Mouse (Mus musculus) forebrain, embryonic 13.5 days (tissue): ENCODE data around the gene Iqsec3. TPM values are rescaled to one million over a fixed set of nuclear protein-coding genes. Genes with fewer than 3 reads are reported as not detected.
"Not testable (repeated sequence)": the region's sequence is repeated elsewhere in the genome, so short reads cannot be mapped to it uniquely, and the experiment has no call there.

ENCODE experiments used
- ATAC-seq: fragments of 200-750 bp; cut with Nextera tagmentation; 2 replicates; pipeline ENCODE4 v1.8.0; 2017
- H3K27ac ChIP-seq: fragments of 300-500 bp; sonication (generic); 2 replicates; pipeline ENCODE4 v1.5.1; 2015; ENCODE audit warnings: inconsistent platforms, mild to moderate bottlenecking, moderate library complexity
- H3K27me3 ChIP-seq: fragments of 300-500 bp; sonication (generic); 2 replicates; pipeline ENCODE4 v1.6.1; 2015; ENCODE audit warnings: mild to moderate bottlenecking, inconsistent platforms
- H3K36me3 ChIP-seq: fragments of 300-500 bp; sonication (generic); 2 replicates; pipeline ENCODE4 v1.6.1; 2015; ENCODE audit warnings: mild to moderate bottlenecking, inconsistent platforms; ENCODE audit not compliant: poor library complexity, severe bottlenecking
- H3K4me1 ChIP-seq: fragments of 300-500 bp; sonication (generic); 2 replicates; pipeline ENCODE4 v1.6.1; 2015; ENCODE audit warnings: inconsistent platforms
- H3K4me2 ChIP-seq: fragments of 300-500 bp; sonication (generic); 2 replicates; pipeline ENCODE4 v1.6.1; 2015; ENCODE audit warnings: inconsistent platforms, mild to moderate bottlenecking, moderate library complexity
- H3K4me3 ChIP-seq: fragments of 300-500 bp; sonication (generic); 2 replicates; pipeline ENCODE4 v1.5.1; 2015; ENCODE audit warnings: mild to moderate bottlenecking, inconsistent platforms
- H3K9ac ChIP-seq: fragments of 300-500 bp; sonication (generic); 2 replicates; pipeline ENCODE4 v1.6.1; 2015; ENCODE audit warnings: mild to moderate bottlenecking, inconsistent platforms
- H3K9me3 ChIP-seq: fragments of 300-500 bp; sonication (generic); replicated peaks from 2 replicates; pipeline ENCODE4 v1.6.1; 2016; ENCODE audit warnings: inconsistent platforms
- WGBS: fragments of 180-500 bp; shearing (Covaris S2); methylation state at CpG from one replicate; pipeline ENCODE4 v1.1.7; 2015; 5-methylcytosine and 5-hydroxymethylcytosine counted together
- polyA plus RNA-seq: library from polyadenylated mRNA; unstranded; fragments of >200 nt; fragmentation: Nextera tagmentation; extraction: Ambion mirVana; gene quantifications from 2 replicates; pipeline ENCODE4 v1.2.1, GENCODE M21; 2015

Gene Iqsec3
- polyA plus RNA-seq, 1 experiment from 2014 or later, result 2.7 TPM

- no peaks in the 10 kb centered on the region for H3K4me1 ChIP-seq
- H3K9me3 ChIP-seq, result peaks cover 8% of the 10 kb centered on the region
- H3K4me3 ChIP-seq, result no peak overlapping the region
- 92% methylated on average over 4 of the region's 4 CpGs for WGBS
- no peaks in the 10 kb centered on the region for H3K36me3 ChIP-seq
- ATAC-seq, result no peak
- H3K4me2 ChIP-seq, result no peak overlapping the region
- H3K27me3 ChIP-seq, result no peaks in the 10 kb centered on the region
- H3K9ac ChIP-seq, result no peak overlapping the region
- H3K27ac ChIP-seq, result no peak overlapping the region
These were observed 80.7 kb downstream of the Iqsec3 start for GRCm38 (mm10) chr6:121392610-121393252.

GRCm38 (mm10) chr6:121385397-121385796 lies 88.1 kb downstream of the Iqsec3 start:
- 0 out of 2 replicates have a peak, but pooled peaks cover 5% of the 10 kb centered on the region for H3K27me3 ChIP-seq
- no peak for ATAC-seq
- H3K4me1 ChIP-seq, result peaks cover 3% of the 10 kb centered on the region; the same call in 1 of the 2 replicates
- no peak overlapping the region for H3K27ac ChIP-seq
- H3K9me3 ChIP-seq, result no peaks in the 10 kb centered on the region
- WGBS, result 88% methylated on average over 3 of the region's 3 CpGs
- no peak overlapping the region for H3K9ac ChIP-seq
- H3K4me3 ChIP-seq, result no peak overlapping the region
- no peaks in the 10 kb centered on the region for H3K36me3 ChIP-seq
- no peak overlapping the region for H3K4me2 ChIP-seq

GRCm38 (mm10) chr6:121382071-121382470 lies 91.4 kb downstream of the Iqsec3 start:
- H3K4me3 ChIP-seq, result no peak overlapping the region
- H3K27me3 ChIP-seq, result 0 out of 2 replicates have a peak, but pooled peaks cover 5% of the 10 kb centered on the region
- ATAC-seq, result no peak
- H3K9me3 ChIP-seq, result no peaks in the 10 kb centered on the region
- H3K27ac ChIP-seq, result no peak overlapping the region
- H3K36me3 ChIP-seq, result no peaks in the 10 kb centered on the region
- no peak overlapping the region for H3K4me2 ChIP-seq
- 44% methylated on average over 10 of the region's 10 CpGs for WGBS
- no peak overlapping the region for H3K9ac ChIP-seq
- peaks cover 3% of the 10 kb centered on the region; the same call in 1 of the 2 replicates for H3K4me1 ChIP-seq

GRCm38 (mm10) chr6:121380576-121380975 lies 92.9 kb downstream of the Iqsec3 start:
- WGBS, result 85% methylated on average over 8 of the region's 8 CpGs
- no peak overlapping the region for H3K27ac ChIP-seq

GRCm38 (mm10) chr6:121378256-121378655 lies 95.2 kb downstream of the Iqsec3 start:
- no peaks in the 10 kb centered on the region for H3K4me1 ChIP-seq
- H3K9ac ChIP-seq, result no peak overlapping the region
- no peaks in the 10 kb centered on the region for H3K27me3 ChIP-seq
- WGBS, result 52% methylated on average over 4 of the region's 4 CpGs
- no peak overlapping the region for H3K4me2 ChIP-seq
- H3K9me3 ChIP-seq, result no peaks in the 10 kb centered on the region
- no peak overlapping the region for H3K4me3 ChIP-seq
- ATAC-seq, result no peak
- no peaks in the 10 kb centered on the region for H3K36me3 ChIP-seq
- H3K27ac ChIP-seq, result no peak overlapping the region

More at GRCm38 (mm10) chr6:121380576-121380975, 92.9 kb downstream of the Iqsec3 start:
- ATAC-seq, result no peak
- H3K9me3 ChIP-seq, result no peaks in the 10 kb centered on the region
- no peak overlapping the region for H3K4me3 ChIP-seq
- no peaks in the 10 kb centered on the region for H3K36me3 ChIP-seq
- peaks cover 3% of the 10 kb centered on the region; the same call in 1 of the 2 replicates for H3K4me1 ChIP-seq
- H3K27me3 ChIP-seq, result 0 out of 2 replicates have a peak, but pooled peaks cover 5% of the 10 kb centered on the region
- no peak overlapping the region for H3K9ac ChIP-seq
- no peak overlapping the region for H3K4me2 ChIP-seq

GRCm38 (mm10) chr6:121376159-121376558 lies 97.3 kb downstream of the Iqsec3 start:
- WGBS, result 85% methylated on average over 12 of the region's 12 CpGs
- no peak overlapping the region for H3K4me2 ChIP-seq

GRCm38 (mm10) chr6:121371197-121371980 lies 102.1 kb downstream of the Iqsec3 start:
- Histone ChIP-seq H3K4me2 (no peak overlapping the region), H3K36me3 (no peaks in the 10 kb centered on the region), H3K9me3 (no peaks in the 10 kb centered on the region), H3K27me3 (no peaks in the 10 kb centered on the region), H3K27ac (no peak overlapping the region), H3K4me1 (no peaks in the 10 kb centered on the region), H3K9ac (no peak overlapping the region), H3K4me3 (no peak overlapping the region)
- ATAC-seq, result no peak
- WGBS, result 82% methylated on average over 10 of the region's 10 CpGs

More at GRCm38 (mm10) chr6:121376159-121376558, 97.3 kb downstream of the Iqsec3 start:
- Histone ChIP-seq H3K27ac (no peak overlapping the region), H3K4me3 (no peak overlapping the region), H3K9me3 (no peaks in the 10 kb centered on the region), H3K27me3 (no peaks in the 10 kb centered on the region), H3K9ac (no peak overlapping the region), H3K36me3 (no peaks in the 10 kb centered on the region), H3K4me1 (no peaks in the 10 kb centered on the region)
- no peak for ATAC-seq

GRCm38 (mm10) chr6:121367099-121367498 lies 106.4 kb downstream of the Iqsec3 start:
- H3K27ac ChIP-seq, result no peak overlapping the region
- H3K4me1 ChIP-seq, result no peaks in the 10 kb centered on the region
- H3K36me3 ChIP-seq, result no peaks in the 10 kb centered on the region
- no peak overlapping the region for H3K9ac ChIP-seq
- 76% methylated on average over 3 of the region's 3 CpGs for WGBS
- H3K27me3 ChIP-seq, result no peaks in the 10 kb centered on the region
- no peak overlapping the region for H3K4me3 ChIP-seq
- H3K4me2 ChIP-seq, result no peak overlapping the region
- no peak for ATAC-seq
- no peaks in the 10 kb centered on the region for H3K9me3 ChIP-seq

GRCm38 (mm10) chr6:121366537-121366936 lies 106.9 kb downstream of the Iqsec3 start:
- not testable (repeated sequence) for H3K36me3 ChIP-seq, ATAC-seq, H3K4me2 ChIP-seq, H3K4me3 ChIP-seq, H3K27ac ChIP-seq, H3K27me3 ChIP-seq, H3K4me1 ChIP-seq, H3K9ac ChIP-seq, H3K9me3 ChIP-seq
- WGBS, result 17% methylated on average over 2 of the region's 2 CpGs

- ATAC-seq, result no peak
- no peaks in the 10 kb centered on the region for H3K4me1 ChIP-seq
- no peak overlapping the region for H3K9ac ChIP-seq
- no peak overlapping the region for H3K4me2 ChIP-seq
- no peaks in the 10 kb centered on the region for H3K27me3 ChIP-seq
- no peak overlapping the region for H3K27ac ChIP-seq
- H3K4me3 ChIP-seq, result no peak overlapping the region
- H3K36me3 ChIP-seq, result no peaks in the 10 kb centered on the region
- WGBS, result 71% methylated on average over 4 of the region's 4 CpGs
- no peaks in the 10 kb centered on the region for H3K9me3 ChIP-seq
These were observed 109.5 kb downstream of the Iqsec3 start for GRCm38 (mm10) chr6:121363956-121364355.

- H3K36me3 ChIP-seq, result no peaks in the 10 kb centered on the region
- no peak overlapping the region for H3K4me3 ChIP-seq
- 84% methylated on average over 6 of the region's 6 CpGs for WGBS
- H3K27me3 ChIP-seq, result no peaks in the 10 kb centered on the region
- no peak overlapping the region for H3K27ac ChIP-seq
- no peak overlapping the region for H3K9ac ChIP-seq
- no peak for ATAC-seq
- no peaks in the 10 kb centered on the region for H3K9me3 ChIP-seq
- no peaks in the 10 kb centered on the region for H3K4me1 ChIP-seq
- no peak overlapping the region for H3K4me2 ChIP-seq
These were observed 110.4 kb downstream of the Iqsec3 start for GRCm38 (mm10) chr6:121363061-121363460.

GRCm38 (mm10) chr6:121357232-121357631 lies 116.2 kb downstream of the Iqsec3 start:
- WGBS, result 75% methylated on average over 6 of the region's 6 CpGs

More at GRCm38 (mm10) chr6:121357232-121357631, 116.2 kb downstream of the Iqsec3 start:
- Histone ChIP-seq H3K9ac (no peak overlapping the region), H3K36me3 (no peaks in the 10 kb centered on the region), H3K4me1 (peaks cover 3% of the 10 kb centered on the region; the same call in 1 of the 2 replicates), H3K27ac (no peak overlapping the region), H3K9me3 (no peaks in the 10 kb centered on the region), H3K4me3 (no peak overlapping the region), H3K27me3 (0 out of 2 replicates have a peak, but pooled peaks cover 4% of the 10 kb centered on the region), H3K4me2 (no peak overlapping the region)
- no peak for ATAC-seq
